Mouse (Mus musculus) adrenal gland, postnatal 4 days (tissue): ENCODE results near the gene Tfb1m. TPM values are rescaled to one million over a fixed set of nuclear protein-coding genes. Genes with fewer than 3 reads are reported as not detected.

ENCODE experiments used
- DNase-seq, 2 experiments: peaks; one replicate each; pipeline ENCODE4 v3.0.0; 2021 to 2022; ENCODE audit warnings: low spot score in 2 of 2, mixed read lengths in 2 of 2
- long read RNA-seq, 2 experiments: library from polyadenylated mRNA; stranded (forward); transcript quantifications; one replicate each; pipeline ENCODE4 v2.0.0; 2021
- total RNA-seq, 2 experiments: library from RNA; stranded (reverse); gene quantifications; 2 replicates each; pipeline ENCODE4 v1.2.3; 2021

The Tfb1m gene
- total RNA-seq = 10 to 100 TPM; 12.4 to 13.0 TPM
- long read RNA-seq, experiment 1, partial matches to known transcripts = 0 of 2 reads
- long read RNA-seq, experiment 1, other reads (novel, unspliced or antisense) = 0 of 2 reads
- long read RNA-seq, experiment 2, partial matches to known transcripts = 1 of 5 reads
- long read RNA-seq, experiment 2, other reads (novel, unspliced or antisense) = 0 of 5 reads

GRCm38 (mm10) chr17:3557331-3558311, at the start of gene Tfb1m:
Gene Tfb1m, minus strand, starts transcription at chr17:3557781.
- peak; percentile 80 to 94 for DNase-seq

DNA sequence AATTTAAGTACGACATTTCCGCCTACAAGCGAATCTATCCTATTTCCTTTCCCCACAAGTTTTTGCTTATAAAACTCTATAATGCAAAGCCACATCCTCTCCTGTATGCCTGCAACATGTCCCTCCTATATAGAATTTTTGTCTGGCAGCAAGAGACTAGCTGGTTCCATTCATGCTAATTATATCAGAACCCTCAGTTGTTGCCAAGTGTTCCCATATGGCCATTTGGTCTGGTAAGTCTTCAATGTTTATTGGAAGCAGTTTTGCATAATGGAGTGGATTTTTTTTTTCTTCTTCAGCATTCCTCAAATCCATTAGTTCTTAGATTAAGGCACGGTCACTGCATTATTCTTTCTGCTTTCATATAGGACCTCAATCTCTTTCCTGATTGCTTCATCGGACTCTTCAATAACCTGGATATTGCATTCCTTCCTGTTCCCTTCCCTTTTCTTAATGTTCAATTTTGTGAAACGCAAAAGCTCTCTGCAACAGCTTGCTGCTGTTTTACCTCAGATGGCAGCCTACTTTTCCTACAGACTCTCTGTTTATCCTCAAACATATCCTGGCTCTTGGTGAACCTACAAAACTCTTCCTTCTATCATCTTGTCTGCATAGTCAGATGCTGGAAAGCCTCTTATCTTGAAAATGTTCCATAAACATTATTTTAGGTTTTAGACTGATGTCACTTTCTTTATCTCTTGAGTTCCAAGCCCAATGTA, 45.5 kb upstream of the Tfb1m start:
- no peak for DNase-seq

- DNase-seq = no peak
Observed at GRCm38 (mm10) chr17:3598393-3598792, 40.8 kb upstream of the Tfb1m start.

GRCm38 (mm10) chr17:3597866-3598265, 40.3 kb upstream of the Tfb1m start:
- no peak for DNase-seq

DNA sequence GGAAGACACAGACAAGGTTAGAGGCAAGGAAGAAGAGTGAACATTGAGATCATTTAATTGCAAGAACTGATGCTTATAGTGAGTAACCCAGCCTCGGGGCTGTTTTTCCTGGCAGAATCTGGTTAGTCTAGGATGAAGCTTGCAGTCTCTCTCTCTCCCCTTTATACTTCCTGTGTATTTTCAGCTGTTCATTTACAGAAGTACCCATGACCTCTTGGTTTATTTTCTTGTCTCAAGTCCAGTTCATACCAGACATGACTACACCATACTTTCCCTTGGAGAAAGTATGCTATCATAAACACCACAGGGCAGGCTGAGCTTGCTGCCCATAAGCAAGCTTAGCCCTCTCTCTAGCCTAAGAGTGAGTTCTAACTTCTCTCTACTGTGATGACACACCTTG, 39.5 kb upstream of the Tfb1m start:
- DNase-seq = no peak

- DNase-seq = peak; percentile 39 to 46
Observed at GRCm38 (mm10) chr17:3570876-3571275, 13.3 kb upstream of the Tfb1m start.

- no peak for DNase-seq
Observed at GRCm38 (mm10) chr17:3562405-3562804, 4.8 kb upstream of the Tfb1m start.

DNA sequence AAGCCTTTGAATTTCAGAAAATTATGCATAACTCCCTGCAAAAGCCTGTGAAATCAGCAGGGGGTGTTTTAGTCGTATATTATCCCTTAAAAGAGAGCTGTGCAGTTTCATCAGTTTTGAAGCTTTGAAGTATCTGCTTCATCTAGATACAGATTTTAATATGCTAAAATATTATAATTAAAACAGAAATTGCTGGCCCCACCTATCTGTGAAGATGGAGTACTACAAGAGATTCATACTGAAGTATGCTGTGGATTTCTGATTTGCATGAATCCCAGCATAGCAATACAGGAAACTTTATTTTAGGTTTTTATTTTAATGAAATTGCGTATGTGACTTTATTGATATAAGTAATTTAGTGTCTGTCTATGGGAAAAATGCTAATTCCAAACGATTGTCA, 3.0 kb upstream of the Tfb1m start:
- no peak for DNase-seq

DNA sequence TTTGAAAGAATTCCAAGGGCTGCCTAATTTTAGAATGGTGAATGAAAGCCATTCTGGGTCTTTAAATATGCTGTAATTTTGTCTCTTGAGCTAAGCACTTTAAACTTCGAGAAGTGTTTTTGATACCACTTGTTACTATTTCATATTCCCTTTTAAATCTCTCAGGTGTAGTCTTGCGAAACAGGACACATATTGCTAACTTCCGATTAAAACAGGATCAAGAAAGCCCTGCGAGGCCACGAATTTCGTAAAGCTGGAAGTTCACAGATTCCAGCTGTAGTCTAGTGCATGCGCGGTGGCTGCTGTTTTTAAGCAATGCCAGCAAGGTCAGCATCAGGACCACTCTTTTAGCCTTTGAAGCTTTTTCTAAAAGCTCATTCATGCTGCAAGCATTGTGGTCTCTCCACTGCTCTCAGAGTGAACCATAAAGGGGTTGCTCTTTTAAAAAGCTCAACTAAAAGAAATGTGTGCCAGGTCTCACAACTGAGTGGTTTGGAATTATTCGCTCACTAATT, 832 bp upstream of the Tfb1m start:
- DNase-seq = no peak

GRCm38 (mm10) chr17:3556251-3556650, 1.3 kb downstream of the Tfb1m start:
- no peak for DNase-seq

- no peak for DNase-seq
Observed at GRCm38 (mm10) chr17:3547725-3548124, 9.9 kb downstream of the Tfb1m start.

DNA sequence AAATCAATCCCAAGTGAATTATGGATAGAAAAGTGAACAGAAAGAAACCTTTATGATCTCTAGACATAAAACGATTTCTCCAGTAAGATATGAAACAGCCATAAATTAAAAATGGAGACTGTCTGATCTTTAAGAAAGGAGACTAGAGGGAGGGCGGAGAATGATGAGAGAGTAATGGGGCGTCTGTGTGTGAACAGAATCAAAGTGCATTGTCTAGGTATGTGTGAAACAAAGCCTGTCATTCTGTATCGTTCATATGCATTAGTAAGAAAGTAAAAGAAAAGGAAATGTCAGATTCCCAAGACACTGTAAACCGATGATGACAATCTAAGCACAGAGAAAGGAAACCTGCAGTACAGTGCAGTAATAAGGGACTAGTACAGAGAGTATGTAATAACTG, 16.5 kb downstream of the Tfb1m start:
- no peak for DNase-seq

DNA sequence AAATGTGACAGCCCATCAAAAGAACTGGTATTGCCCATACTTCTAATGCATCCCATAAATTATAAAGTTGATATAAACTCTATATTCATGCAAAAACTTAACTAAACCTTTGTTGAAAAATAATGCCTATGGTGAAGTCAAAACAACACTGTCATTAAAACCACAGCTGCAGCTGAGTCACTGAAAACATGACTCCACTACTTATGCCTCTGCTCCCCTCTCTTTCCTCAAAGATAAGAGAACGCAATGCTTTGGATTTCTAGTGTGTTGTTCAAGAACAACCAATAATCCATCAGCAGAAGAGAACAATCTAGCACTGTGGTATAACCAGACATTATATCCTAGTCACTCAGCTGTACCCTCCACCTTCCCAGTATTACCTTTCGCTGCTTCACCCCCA, 17.3 kb downstream of the Tfb1m start:
- DNase-seq = no peak

DNA sequence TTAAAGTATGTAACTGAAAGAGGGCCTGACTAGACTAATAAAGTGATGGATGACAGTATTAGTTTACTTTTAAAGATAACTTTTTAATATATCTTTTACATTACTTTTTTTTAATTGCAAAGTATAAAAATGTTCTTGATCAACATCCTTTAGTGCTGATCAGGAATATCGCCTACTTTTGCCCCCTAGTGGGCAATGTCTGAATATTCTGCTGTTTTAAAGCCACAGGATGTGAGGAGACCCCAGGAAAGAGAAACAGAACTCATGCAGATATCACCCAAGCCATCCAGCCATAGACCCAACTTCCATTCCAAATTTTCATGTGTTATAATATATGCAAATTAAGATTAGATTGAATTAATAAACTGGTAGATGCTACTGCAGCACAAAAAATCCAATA, 24.2 kb downstream of the Tfb1m start:
- DNase-seq = no peak

DNA sequence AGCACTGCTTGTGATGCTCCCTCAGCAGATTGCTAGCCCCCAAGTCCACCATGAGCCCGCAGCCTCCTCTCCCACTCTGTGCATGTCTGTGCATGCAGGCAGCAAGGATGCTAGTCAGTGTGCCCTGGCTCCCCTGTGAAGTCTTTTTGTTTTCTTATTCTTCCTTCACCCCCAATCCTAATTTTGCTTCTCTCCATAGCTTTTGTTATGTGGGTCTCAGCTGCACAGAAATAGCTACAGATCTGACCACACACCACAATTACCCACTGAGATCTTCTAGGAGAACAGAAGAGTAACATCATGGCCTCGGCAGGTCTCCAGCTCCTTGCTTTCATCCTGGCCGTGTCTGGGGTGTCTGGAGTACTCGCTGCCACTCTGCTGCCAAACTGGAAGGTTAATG, 25.3 kb downstream of the Tfb1m start, which contains the start of gene Cldn20:
Cldn20 (plus strand) TSS at position 301 of the 400 bp plus-strand sequence.
- no peak for DNase-seq

- no peak for DNase-seq
Observed at GRCm38 (mm10) chr17:3531641-3532040, 25.9 kb downstream of the Tfb1m start.

GRCm38 (mm10) chr17:3530549-3530948, 27.0 kb downstream of the Tfb1m start:
- no peak for DNase-seq

DNA sequence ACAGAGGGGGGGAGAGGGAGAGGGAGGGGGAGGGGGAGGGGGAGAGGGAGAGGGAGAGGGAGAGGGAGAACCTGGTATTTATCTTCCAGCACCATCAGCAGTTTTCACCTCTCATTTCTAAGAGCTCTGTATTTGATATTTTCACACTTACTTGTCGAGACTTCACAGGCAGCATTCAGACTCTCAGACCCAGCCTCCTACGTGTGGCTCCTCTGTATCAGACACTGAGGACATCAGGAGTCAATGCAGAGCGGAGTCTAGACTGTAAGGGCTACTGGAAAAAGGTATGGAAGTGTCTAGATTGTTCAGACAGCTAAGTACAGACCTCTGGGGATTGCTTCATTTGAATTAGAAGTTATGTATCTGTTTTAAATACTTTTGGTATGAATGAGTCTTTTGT, 28.1 kb downstream of the Tfb1m start:
- no peak for DNase-seq

- DNase-seq = no peak
Observed at GRCm38 (mm10) chr17:3527841-3528471, 29.6 kb downstream of the Tfb1m start.

- no peak for DNase-seq
Observed at GRCm38 (mm10) chr17:3520344-3520743, 37.2 kb downstream of the Tfb1m start.

GRCm38 (mm10) chr17:3516406-3516805, 41.2 kb downstream of the Tfb1m start:
- no peak for DNase-seq
